Mouse (Mus musculus): ENCODE measurements around the gene Pgc. TPM values are rescaled to one million over a fixed set of nuclear protein-coding genes. Genes with fewer than 3 reads are reported as not detected.

Gene Pgc
- total RNA-seq (2023), result not detected

GRCm38 (mm10) chr17:47726566-47726965, at the start of gene Pgc:
Pgc (plus strand) TSS chr17:47726842.

GRCm38 (mm10) chr17:47688344-47688607, 38.4 kb upstream of the Pgc start, which contains the start of gene Tomm6:
Tomm6 (minus strand) TSS chr17:47688386.

GRCm38 (mm10) chr17:47688608-47689575, 37.8 kb upstream of the Pgc start, which contains the start of gene Frs3:
Frs3 (plus strand) TSS chr17:47689030.

GRCm38 (mm10) chr17:47694442-47694502, 32.4 kb upstream of the Pgc start, which contains the start of gene Gm21981:
Gm21981 (minus strand) TSS chr17:47694455.

GRCm38 (mm10) chr17:47694503-47695336, 31.9 kb upstream of the Pgc start, which contains the start of gene Prickle4:
Prickle4 (minus strand) TSS chr17:47694736.

GRCm38 (mm10) chr17:47736856-47737255, 10.2 kb downstream of the Pgc start, which contains the start of gene Tfeb:
Tfeb (plus strand) TSS chr17:47737030.

Other genes starting within 250 kb of the Pgc start
- gene Taf8, start 224.6 kb upstream of the Pgc start, total RNA-seq (2023), result 67.6 TPM
- 521 TPM for gene Ccnd3, start 221.8 kb upstream of the Pgc start, total RNA-seq (2023)
- 16.6 TPM for gene Bysl, start 115.3 kb upstream of the Pgc start, total RNA-seq (2023)
- gene Med20, start 115.3 kb upstream of the Pgc start, total RNA-seq (2023), result 64.3 TPM
- 3.2 TPM for gene Gm20517, start 115.3 kb upstream of the Pgc start, total RNA-seq (2023)
- 6.3 TPM for gene Usp49, start 96.2 kb upstream of the Pgc start, total RNA-seq (2023)
- 129 TPM for gene Tomm6, start 38.5 kb upstream of the Pgc start, total RNA-seq (2023)
- 1.7 TPM for gene Frs3, start 37.8 kb upstream of the Pgc start, total RNA-seq (2023)
- gene Gm21981, start 32.4 kb upstream of the Pgc start, total RNA-seq (2023), result 0.33 TPM
- gene Prickle4, start 32.1 kb upstream of the Pgc start, total RNA-seq (2023), result not detected
- gene Tfeb, start 10.2 kb downstream of the Pgc start, total RNA-seq (2023), result 36.4 TPM
- not detected for gene Mdfi, start 107.8 kb downstream of the Pgc start, total RNA-seq (2023)
- gene Foxp4, start 197.8 kb downstream of the Pgc start, total RNA-seq (2023), result 81.1 TPM